Mouse (Mus musculus) hindbrain, embryonic 14.5 days (tissue): ENCODE data around the gene Gm17364. TPM values are rescaled to one million over a fixed set of nuclear protein-coding genes. Genes with fewer than 3 reads are reported as not detected.
"Not testable (repeated sequence)": the region's sequence is repeated elsewhere in the genome, so short reads cannot be mapped to it uniquely, and the experiment has no call there.

Source experiments
- ATAC-seq: fragments of 200-750 bp; cut with Nextera tagmentation; 2 replicates; pipeline ENCODE4 v1.8.0; 2017; ENCODE audit warnings: moderate number of reproducible peaks, mild to moderate bottlenecking, moderate TSS enrichment, moderate library complexity; ENCODE audit not compliant: low FRiP score
- DNase-seq: peaks from one replicate; pipeline ENCODE4 v3.0.0-alpha.2; 2015; ENCODE audit warnings: low spot score
- H3K27ac ChIP-seq: fragments of 300-500 bp; sonication (generic); 2 replicates; pipeline ENCODE4 v1.5.1; 2014; ENCODE audit warnings: mild to moderate bottlenecking, moderate library complexity
- H3K27me3 ChIP-seq: fragments of 300-500 bp; sonication (generic); 2 replicates; pipeline ENCODE4 v1.6.1; 2014; ENCODE audit warnings: mild to moderate bottlenecking, low read length, mixed read lengths; ENCODE audit not compliant: control insufficient read depth, insufficient read depth
- H3K36me3 ChIP-seq: fragments of 300-500 bp; sonication (generic); replicated peaks from 2 replicates; pipeline ENCODE4 v1.6.1; 2014; ENCODE audit not compliant: control insufficient read depth, insufficient read depth
- H3K4me1 ChIP-seq: fragments of 300-500 bp; sonication (generic); replicated peaks from 2 replicates; pipeline ENCODE4 v1.6.1; 2014; ENCODE audit warnings: antibody characterized with exemption, low read length, mixed read lengths; ENCODE audit not compliant: control insufficient read depth, insufficient read depth
- H3K4me2 ChIP-seq: fragments of 300-500 bp; sonication (generic); replicated peaks from 2 replicates; pipeline ENCODE4 v1.6.1; 2014; ENCODE audit warnings: mild to moderate bottlenecking, moderate library complexity
- H3K4me3 ChIP-seq: fragments of 300-500 bp; sonication (generic); replicated peaks from 2 replicates; pipeline ENCODE4 v1.5.1; 2014; ENCODE audit warnings: mild to moderate bottlenecking, low read length
- H3K9ac ChIP-seq: fragments of 300-500 bp; sonication (generic); 2 replicates; pipeline ENCODE4 v1.6.1; 2014
- H3K9me3 ChIP-seq: fragments of 300-500 bp; sonication (generic); 2 replicates; pipeline ENCODE4 v1.6.1; 2016; ENCODE audit warnings: low read length; ENCODE audit not compliant: control insufficient read depth
- WGBS: fragments of 180-500 bp; shearing (Covaris S2); extraction: QIAGEN DNeasy Blood & Tissue Kit; methylation state at CpG from one replicate; pipeline ENCODE4 v1.1.7; 2014; 5-methylcytosine and 5-hydroxymethylcytosine counted together
- polyA plus RNA-seq: library from polyadenylated mRNA; unstranded; fragments of >200 nt; fragmentation: Nextera tagmentation; extraction: Ambion mirVana; gene quantifications from 2 replicates; pipeline ENCODE4 v1.2.1, GENCODE M21; 2014

Gm17364 gene
- polyA plus RNA-seq, 1 experiment from 2014 or later = not detected

DNA sequence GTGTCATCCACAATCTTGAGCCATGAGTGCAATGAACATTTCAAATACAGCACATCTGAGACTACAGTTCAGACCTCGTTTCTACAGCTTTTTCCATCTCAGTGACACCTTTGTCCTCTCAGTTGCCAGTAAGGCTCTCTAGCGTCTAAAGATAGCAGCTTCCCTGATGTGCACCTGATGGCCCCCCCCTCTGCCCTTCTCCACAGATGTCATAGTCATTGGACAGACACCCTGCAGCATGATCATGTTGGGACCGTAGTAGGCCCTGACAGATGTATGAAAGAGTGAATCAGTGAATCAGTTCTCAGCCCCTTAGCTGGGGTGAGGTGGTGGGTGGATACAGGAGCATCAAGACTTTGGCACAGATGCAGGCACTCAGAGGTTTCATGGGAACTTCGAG, 15.9 kb downstream of the Gm17364 start:
- no peak overlapping the region for H3K9ac ChIP-seq
- ATAC-seq (no peak), DNase-seq (no peak)
- H3K4me3 ChIP-seq = no peak overlapping the region
- no peaks in the 10 kb centered on the region for H3K4me1 ChIP-seq
- no peak overlapping the region for H3K4me2 ChIP-seq
- no peaks in the 10 kb centered on the region for H3K27me3 ChIP-seq
- H3K36me3 ChIP-seq = no peaks in the 10 kb centered on the region
- no peaks in the 10 kb centered on the region for H3K9me3 ChIP-seq
- WGBS = 84% methylated on average over 4 of the region's 4 CpGs
- no peak overlapping the region for H3K27ac ChIP-seq

DNA sequence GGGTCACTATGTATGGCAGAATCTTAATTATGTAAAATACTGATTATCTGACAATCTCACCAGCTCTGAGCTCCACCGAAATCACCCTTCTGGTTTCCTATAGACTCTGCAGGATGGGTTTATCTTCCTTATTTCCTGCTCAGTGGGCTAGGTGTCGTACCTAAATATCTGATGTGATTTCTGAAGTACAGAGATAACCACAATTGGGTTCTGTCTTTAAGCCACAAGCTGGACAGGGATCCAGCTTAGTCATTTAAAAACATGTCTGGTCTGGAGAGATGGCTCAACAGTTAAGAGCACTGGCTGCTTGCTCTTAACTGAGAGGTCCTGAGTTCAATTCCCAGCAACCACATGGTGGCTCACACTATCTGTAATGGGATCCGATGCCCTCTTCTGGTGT, 16.8 kb downstream of the Gm17364 start:
- WGBS = 94% methylated on average over 3 of the region's 3 CpGs
- Histone ChIP-seq H3K27ac (no peak overlapping the region), H3K27me3 (no peaks in the 10 kb centered on the region), H3K4me3 (no peak overlapping the region), H3K4me2 (no peak overlapping the region), H3K4me1 (0 out of 2 replicates have a peak, but pooled peaks cover 2% of the 10 kb centered on the region), H3K36me3 (no peaks in the 10 kb centered on the region), H3K9me3 (no peaks in the 10 kb centered on the region), H3K9ac (no peak overlapping the region)
- ATAC-seq = no peak
- no peak for DNase-seq

DNA sequence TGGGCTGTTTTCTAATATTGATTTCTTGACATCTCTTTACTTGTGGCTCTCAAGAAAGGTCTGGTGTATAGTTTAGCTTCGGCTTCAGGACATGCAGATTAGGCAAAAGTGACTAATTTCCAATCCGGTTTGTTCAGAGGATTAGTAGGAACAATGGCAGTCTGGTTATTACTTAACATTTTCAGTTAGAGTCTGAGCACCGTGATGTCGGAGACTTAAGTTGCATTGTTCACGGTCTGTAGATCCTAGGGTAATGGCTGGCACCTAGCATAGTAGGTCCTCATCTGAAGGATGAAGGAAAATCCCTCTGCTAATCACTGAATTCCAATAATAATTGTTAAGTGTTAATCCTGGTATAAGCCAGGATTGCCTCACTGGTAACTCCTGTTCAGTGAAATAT, 17.7 kb downstream of the Gm17364 start:
- no peaks in the 10 kb centered on the region for H3K9me3 ChIP-seq
- 0 out of 2 replicates have a peak, but pooled peaks cover 10% of the 10 kb centered on the region for H3K4me1 ChIP-seq
- DNase-seq (no peak), ATAC-seq (no peak)
- H3K36me3 ChIP-seq = no peaks in the 10 kb centered on the region
- WGBS = 85% methylated on average over 5 of the region's 5 CpGs
- no peak overlapping the region for H3K27ac ChIP-seq
- H3K4me3 ChIP-seq = no peak overlapping the region
- no peak overlapping the region for H3K9ac ChIP-seq
- no peaks in the 10 kb centered on the region for H3K27me3 ChIP-seq
- no peak overlapping the region for H3K4me2 ChIP-seq

- Histone ChIP-seq H3K4me1 (0 out of 2 replicates have a peak, but pooled peaks cover 16% of the 10 kb centered on the region), H3K9me3 (no peaks in the 10 kb centered on the region), H3K27me3 (no peaks in the 10 kb centered on the region), H3K9ac (no peak overlapping the region), H3K27ac (no peak overlapping the region), H3K4me2 (no peak overlapping the region), H3K4me3 (no peak overlapping the region), H3K36me3 (no peaks in the 10 kb centered on the region)
- ATAC-seq = no peak
- no peak for DNase-seq
- WGBS = 91% methylated on average over 7 of the region's 7 CpGs
Measured at GRCm38 (mm10) chr13:41252736-41253135, 21.0 kb downstream of the Gm17364 start.

DNA sequence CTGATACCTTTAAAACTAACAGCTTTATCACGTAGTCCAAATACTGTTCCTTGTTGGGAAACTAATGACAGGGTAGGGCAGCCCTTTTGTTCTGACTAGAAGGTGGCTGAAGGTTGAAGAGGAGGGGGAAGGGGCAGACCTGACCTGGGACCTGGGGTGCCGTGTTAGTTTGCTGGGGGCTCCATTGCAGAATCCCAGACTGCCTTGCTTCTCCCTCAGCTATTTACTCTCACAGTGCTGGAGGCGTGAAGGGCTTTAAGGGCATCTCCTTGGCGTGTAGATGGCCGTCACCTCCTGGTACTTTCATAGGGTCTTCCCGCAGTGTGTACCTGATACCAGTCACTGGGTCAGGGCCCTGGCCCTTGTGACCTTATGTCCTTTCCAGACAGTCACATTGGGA, 21.6 kb downstream of the Gm17364 start:
- Histone ChIP-seq H3K4me2 (no peak overlapping the region), H3K27me3 (no peaks in the 10 kb centered on the region), H3K9me3 (no peaks in the 10 kb centered on the region), H3K36me3 (no peaks in the 10 kb centered on the region), H3K4me1 (0 out of 2 replicates have a peak, but pooled peaks cover 16% of the 10 kb centered on the region), H3K4me3 (no peak overlapping the region), H3K27ac (no peak overlapping the region), H3K9ac (no peak overlapping the region)
- WGBS = 87% methylated on average over 6 of the region's 6 CpGs
- no peak for ATAC-seq
- no peak for DNase-seq

DNA sequence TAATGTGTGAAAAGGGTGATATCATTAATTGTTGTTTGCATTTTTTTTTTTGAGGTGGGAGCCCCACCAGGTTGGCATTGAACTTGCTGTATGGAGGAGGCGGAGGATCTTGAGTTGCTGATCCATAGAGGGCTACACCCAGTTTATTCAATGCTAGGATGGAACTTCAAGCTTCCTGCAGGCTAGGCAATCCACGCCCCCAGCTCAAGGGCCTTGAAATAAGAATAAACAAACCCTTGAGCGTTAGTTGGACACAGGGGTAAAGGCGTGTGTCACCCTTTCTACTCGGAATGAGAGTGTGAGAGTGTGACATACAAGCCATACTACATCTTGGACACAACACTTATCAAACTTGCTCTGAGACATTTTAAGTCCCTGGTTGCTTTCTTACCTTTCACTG, 22.1 kb downstream of the Gm17364 start:
- Histone ChIP-seq H3K9me3 (no peaks in the 10 kb centered on the region), H3K4me2 (no peak overlapping the region), H3K4me1 (0 out of 2 replicates have a peak, but pooled peaks cover 16% of the 10 kb centered on the region), H3K36me3 (no peaks in the 10 kb centered on the region), H3K27ac (no peak overlapping the region), H3K9ac (no peak overlapping the region), H3K4me3 (no peak overlapping the region), H3K27me3 (no peaks in the 10 kb centered on the region)
- DNase-seq (no peak), ATAC-seq (no peak)
- WGBS = 85% methylated on average over 5 of the region's 5 CpGs

- H3K4me1 ChIP-seq = 0 out of 2 replicates have a peak, but pooled peaks cover 16% of the 10 kb centered on the region
- H3K4me3 ChIP-seq = not testable (repeated sequence)
- peak overlapping the region; percentile 77 for H3K4me2 ChIP-seq
Measured at GRCm38 (mm10) chr13:41251232-41251631, 22.5 kb downstream of the Gm17364 start.

DNA sequence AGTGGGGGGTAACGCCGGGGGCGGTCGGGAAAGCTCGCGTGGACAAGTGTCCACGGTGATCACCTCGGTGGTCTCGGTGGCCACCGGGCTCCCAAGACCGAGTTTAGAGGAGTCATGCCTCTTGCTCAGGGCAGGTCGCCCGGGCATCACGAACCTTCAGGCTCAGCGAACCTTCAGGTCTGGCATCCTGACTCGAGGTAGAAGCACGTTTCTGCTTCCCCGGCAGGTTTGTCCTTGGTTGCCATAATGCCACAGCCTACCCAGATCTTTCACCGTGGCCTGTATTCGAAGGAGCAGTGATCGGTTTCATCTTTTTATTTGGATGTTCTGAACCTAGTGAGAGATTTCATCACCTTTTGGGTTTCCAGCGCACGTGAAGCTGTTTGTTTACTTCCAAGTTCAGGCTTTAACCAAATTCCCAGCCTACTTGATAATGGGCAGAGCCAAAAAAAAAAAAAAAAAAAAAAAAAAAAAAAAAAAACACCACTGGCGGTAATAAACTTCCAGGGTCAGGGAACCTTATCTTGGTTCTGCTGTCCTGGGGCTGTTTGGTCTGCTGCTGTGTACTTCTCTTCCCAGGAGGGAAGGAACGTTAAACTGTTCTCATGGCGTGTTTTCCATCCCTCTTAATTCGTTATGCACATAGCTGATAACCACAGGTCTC, 23.3 kb downstream of the Gm17364 start:
- no peak for ATAC-seq
- WGBS = 2% methylated on average over 27 of the region's 27 CpGs

More at GRCm38 (mm10) chr13:41251232-41251631, 22.5 kb downstream of the Gm17364 start:
- H3K27ac ChIP-seq, DNase-seq, ATAC-seq, H3K27me3 ChIP-seq, H3K9ac ChIP-seq, H3K9me3 ChIP-seq, H3K36me3 ChIP-seq: not testable (repeated sequence)
- WGBS = 95% methylated on average over 5 of the region's 5 CpGs

GRCm38 (mm10) chr13:41249538-41250317, 24.0 kb downstream of the Gm17364 start, which contains the start of gene Smim13:
TSS of gene Smim13 (plus strand) at chr13:41249844.
- ATAC-seq (peak; percentile 98), DNase-seq (peak; percentile 95)
- H3K27me3 ChIP-seq = no peaks in the 10 kb centered on the region
- under 1% methylated on average over 65 of the region's 78 CpGs for WGBS
- peak within 1 kb of the TSS; percentile 77 for H3K4me2 ChIP-seq
- H3K4me3 ChIP-seq = peak within 1 kb of the TSS; percentile 90
- H3K4me1 ChIP-seq = 0 out of 2 replicates have a peak, but pooled peaks cover 16% of the 10 kb centered on the region
- no peaks in the 10 kb centered on the region for H3K9me3 ChIP-seq
- H3K36me3 ChIP-seq = no peaks in the 10 kb centered on the region
- peak within 1 kb of the TSS; percentile 92 for H3K27ac ChIP-seq
- peak within 1 kb of the TSS; percentile 88 for H3K9ac ChIP-seq

More for the DNA sequence above, 23.3 kb downstream of the Gm17364 start:
- Histone ChIP-seq H3K4me2 (peak overlapping the region; percentile 77), H3K4me1 (0 out of 2 replicates have a peak, but pooled peaks cover 16% of the 10 kb centered on the region), H3K4me3 (peak overlapping the region; percentile 90), H3K36me3 (no peaks in the 10 kb centered on the region), H3K9ac (peak overlapping the region; percentile 88), H3K27ac (peak overlapping the region; percentile 92), H3K9me3 (no peaks in the 10 kb centered on the region), H3K27me3 (no peaks in the 10 kb centered on the region)
- no peak for DNase-seq
